Mouse (Mus musculus): ENCODE results near the gene Tacr1. TPM values are rescaled to one million over a fixed set of nuclear protein-coding genes. Genes with fewer than 3 reads are reported as not detected.

The Tacr1 gene
- total and polyA plus RNA-seq, 2 experiments from 2014 or later: not detected

- Histone ChIP-seq H3K27ac (ENCODE audit: low read depth) (no peak overlapping the region), H3K27me3 (ENCODE audit: control insufficient read depth, insufficient read depth, low read length) (no peaks in the 10 kb centered on the region), H3K9me3 (replicated peaks; ENCODE audit: control insufficient read depth, low read length) (no peaks in the 10 kb centered on the region), H3K4me3 (ENCODE audit: low read depth, low read length) (no peak overlapping the region), H3K36me3 (replicated peaks; ENCODE audit: control insufficient read depth, insufficient read depth, low read length) (no peaks in the 10 kb centered on the region), H3K4me2 (ENCODE audit: low read depth, low read length) (no peak overlapping the region), H3K4me1 (ENCODE audit: control insufficient read depth, insufficient read depth) (no peaks in the 10 kb centered on the region), H3K9ac (replicated peaks; ENCODE audit: low read depth, low read length) (no peak overlapping the region)
- no peak for DNase-seq (ENCODE audit: low spot score)
- no peak for ATAC-seq (ENCODE audit: insufficient read depth, low read depth)
- TF ChIP-seq EP300 (IDR thresholded peaks at IDR 0.05; ENCODE audit: low read depth): no peak
- TF ChIP-seq CTCF (IDR thresholded peaks at IDR 0.05; ENCODE audit: low read depth): no peak
- WGBS: 83% methylated on average over 7 of the region's 7 CpGs
Observed at GRCm38 (mm10) chr6:82457163-82457763, 55.1 kb downstream of the Tacr1 start.

DNA sequence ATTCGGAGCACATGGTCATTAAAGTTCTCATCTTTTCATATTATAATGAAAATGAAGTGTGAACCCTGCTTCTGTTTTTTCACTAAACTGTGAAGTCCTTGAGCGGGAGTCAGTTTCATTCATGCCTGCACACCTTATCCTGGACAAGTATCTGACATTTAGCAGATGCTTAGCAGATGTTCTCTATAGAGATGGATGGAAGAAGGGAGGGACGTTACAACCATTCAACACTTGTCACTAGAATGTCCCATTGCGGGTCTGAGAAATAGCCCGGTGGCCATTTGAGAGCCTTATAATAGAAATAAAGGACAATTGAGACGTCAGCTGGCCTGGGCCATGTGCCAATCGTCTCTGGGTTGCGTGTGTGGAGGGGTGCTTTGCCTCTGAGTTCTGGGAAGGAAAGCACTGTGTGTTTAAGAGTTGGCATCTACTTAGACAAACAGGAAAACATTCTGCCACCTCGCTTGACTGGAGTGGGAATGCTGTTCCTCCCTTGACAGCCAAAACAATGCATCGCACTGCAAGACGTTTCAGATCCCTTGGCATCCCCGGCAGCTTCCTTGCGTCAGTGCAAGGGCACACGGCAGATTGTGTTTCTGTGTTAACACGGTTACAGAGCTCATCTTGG, 56.7 kb downstream of the Tacr1 start:
- ATAC-seq (ENCODE audit: insufficient read depth, low read depth): no peak

DNA sequence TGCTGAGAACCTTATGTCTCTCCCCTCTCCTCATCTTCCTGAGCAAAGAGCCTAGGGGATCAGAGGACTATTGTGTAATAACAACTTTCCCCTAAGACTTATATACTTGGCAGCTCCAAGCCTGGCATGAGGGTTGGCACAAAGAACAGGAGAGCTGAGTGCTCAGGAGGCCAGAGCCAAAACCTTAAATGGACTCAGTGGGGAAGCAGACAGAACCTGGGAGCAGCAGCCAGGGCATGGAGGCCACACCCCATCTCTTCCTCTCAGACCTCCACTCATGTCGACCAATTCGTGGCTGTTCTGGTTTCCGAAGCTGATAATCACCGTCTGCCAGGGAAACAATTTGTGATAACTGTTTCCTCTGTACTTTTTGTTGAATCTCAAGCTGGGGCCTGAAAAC, 61.0 kb downstream of the Tacr1 start:
- TF ChIP-seq CTCF (IDR thresholded peaks at IDR 0.05; ENCODE audit: low read depth) (no peak), EP300 (IDR thresholded peaks at IDR 0.05; ENCODE audit: low read depth) (no peak)
- H3K4me1 ChIP-seq (ENCODE audit: control insufficient read depth, insufficient read depth): no peaks in the 10 kb centered on the region
- 17% methylated on average over 4 of the region's 4 CpGs for whole genome bisulfite sequencing
- H3K36me3 ChIP-seq (replicated peaks; ENCODE audit: control insufficient read depth, insufficient read depth, low read length): no peaks in the 10 kb centered on the region
- ATAC-seq (ENCODE audit: insufficient read depth, low read depth) (no peak), DNase-seq (ENCODE audit: low spot score) (no peak)
- no peaks in the 10 kb centered on the region for H3K9me3 ChIP-seq (replicated peaks; ENCODE audit: control insufficient read depth, low read length)
- H3K27me3 ChIP-seq (ENCODE audit: control insufficient read depth, insufficient read depth, low read length): no peaks in the 10 kb centered on the region
- no peak overlapping the region for H3K4me2 ChIP-seq (ENCODE audit: low read depth, low read length)
- no peak overlapping the region for H3K9ac ChIP-seq (replicated peaks; ENCODE audit: low read depth, low read length)
- no peak overlapping the region for H3K4me3 ChIP-seq (ENCODE audit: low read depth, low read length)
- no peak overlapping the region for H3K27ac ChIP-seq (ENCODE audit: low read depth)

More for the DNA sequence above, 56.7 kb downstream of the Tacr1 start:
- no peaks in the 10 kb centered on the region for H3K27me3 ChIP-seq (ENCODE audit: control insufficient read depth, insufficient read depth, low read length)
- no peaks in the 10 kb centered on the region for H3K36me3 ChIP-seq (replicated peaks; ENCODE audit: control insufficient read depth, insufficient read depth, low read length)
- no peak overlapping the region for H3K4me2 ChIP-seq (ENCODE audit: low read depth, low read length)
- TF ChIP-seq CTCF (IDR thresholded peaks at IDR 0.05; ENCODE audit: low read depth) (no peak), EP300 (IDR thresholded peaks at IDR 0.05; ENCODE audit: low read depth) (no peak)
- no peak overlapping the region for H3K9ac ChIP-seq (replicated peaks; ENCODE audit: low read depth, low read length)
- H3K27ac ChIP-seq (ENCODE audit: low read depth): no peak overlapping the region
- H3K4me3 ChIP-seq (ENCODE audit: low read depth, low read length): no peak overlapping the region
- no peak for DNase-seq (ENCODE audit: low spot score)
- H3K9me3 ChIP-seq (replicated peaks; ENCODE audit: control insufficient read depth, low read length): no peaks in the 10 kb centered on the region
- 52% methylated on average over 15 of the region's 15 CpGs for WGBS
- no peaks in the 10 kb centered on the region for H3K4me1 ChIP-seq (ENCODE audit: control insufficient read depth, insufficient read depth)

DNA sequence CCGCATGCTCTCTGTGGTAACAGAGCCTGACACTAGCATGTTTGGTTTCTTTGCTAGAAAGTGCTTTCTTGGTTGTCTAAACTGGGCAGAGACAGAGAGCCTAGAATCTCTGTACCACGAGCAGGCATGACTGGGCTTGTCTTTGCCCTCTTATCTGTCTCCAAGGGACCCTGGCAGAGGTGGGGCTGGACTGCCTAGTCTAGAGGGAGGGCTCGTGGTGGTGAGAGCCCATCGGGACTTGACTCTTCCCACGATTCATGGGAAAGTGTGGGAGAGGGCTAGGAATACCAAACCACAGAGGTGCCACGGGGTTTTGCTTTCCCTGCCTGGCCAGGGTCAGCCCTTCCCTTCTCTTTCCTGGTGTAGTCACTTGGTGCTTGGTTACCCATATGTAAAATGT, 72.3 kb downstream of the Tacr1 start:
- DNase-seq (ENCODE audit: low spot score) (no peak), ATAC-seq (ENCODE audit: insufficient read depth, low read depth) (no peak)
- no peaks in the 10 kb centered on the region for H3K27me3 ChIP-seq (ENCODE audit: control insufficient read depth, insufficient read depth, low read length)
- H3K4me3 ChIP-seq (ENCODE audit: low read depth, low read length): no peak overlapping the region
- H3K36me3 ChIP-seq (replicated peaks; ENCODE audit: control insufficient read depth, insufficient read depth, low read length): no peaks in the 10 kb centered on the region
- H3K9me3 ChIP-seq (replicated peaks; ENCODE audit: control insufficient read depth, low read length): no peaks in the 10 kb centered on the region
- H3K4me2 ChIP-seq (ENCODE audit: low read depth, low read length): no peak overlapping the region
- WGBS: 47% methylated on average over 6 of the region's 6 CpGs
- H3K4me1 ChIP-seq (ENCODE audit: control insufficient read depth, insufficient read depth): no peaks in the 10 kb centered on the region
- no peak overlapping the region for H3K27ac ChIP-seq (ENCODE audit: low read depth)
- TF ChIP-seq EP300 (IDR thresholded peaks at IDR 0.05; ENCODE audit: low read depth) (no peak), CTCF (IDR thresholded peaks at IDR 0.05; ENCODE audit: low read depth) (no peak)
- H3K9ac ChIP-seq (replicated peaks; ENCODE audit: low read depth, low read length): no peak overlapping the region

- WGBS: 86% methylated on average over 1 of the region's 1 CpGs
- Histone ChIP-seq H3K36me3 (replicated peaks; ENCODE audit: control insufficient read depth, insufficient read depth, low read length) (no peaks in the 10 kb centered on the region), H3K27me3 (ENCODE audit: control insufficient read depth, insufficient read depth, low read length) (no peaks in the 10 kb centered on the region), H3K9me3 (replicated peaks; ENCODE audit: control insufficient read depth, low read length) (no peaks in the 10 kb centered on the region), H3K4me3 (ENCODE audit: low read depth, low read length) (no peak overlapping the region), H3K9ac (replicated peaks; ENCODE audit: low read depth, low read length) (no peak overlapping the region), H3K27ac (ENCODE audit: low read depth) (no peak overlapping the region), H3K4me2 (ENCODE audit: low read depth, low read length) (no peak overlapping the region), H3K4me1 (ENCODE audit: control insufficient read depth, insufficient read depth) (no peaks in the 10 kb centered on the region)
- no peak for DNase-seq (ENCODE audit: low spot score)
- ATAC-seq (ENCODE audit: insufficient read depth, low read depth): no peak
- TF ChIP-seq EP300 (IDR thresholded peaks at IDR 0.05; ENCODE audit: low read depth) (no peak), CTCF (IDR thresholded peaks at IDR 0.05; ENCODE audit: low read depth) (no peak)
Observed at GRCm38 (mm10) chr6:82483842-82484241, 81.7 kb downstream of the Tacr1 start.

- Histone ChIP-seq H3K4me1 (ENCODE audit: control insufficient read depth, insufficient read depth) (no peaks in the 10 kb centered on the region), H3K9me3 (replicated peaks; ENCODE audit: control insufficient read depth, low read length) (0 out of 2 replicates have a peak, but pooled peaks cover 3% of the 10 kb centered on the region), H3K27me3 (ENCODE audit: control insufficient read depth, insufficient read depth, low read length) (no peaks in the 10 kb centered on the region), H3K9ac (replicated peaks; ENCODE audit: low read depth, low read length) (no peak overlapping the region), H3K36me3 (replicated peaks; ENCODE audit: control insufficient read depth, insufficient read depth, low read length) (no peaks in the 10 kb centered on the region), H3K4me3 (ENCODE audit: low read depth, low read length) (no peak overlapping the region), H3K4me2 (ENCODE audit: low read depth, low read length) (no peak overlapping the region), H3K27ac (ENCODE audit: low read depth) (no peak overlapping the region)
- no peak for ATAC-seq (ENCODE audit: insufficient read depth, low read depth)
- DNase-seq (ENCODE audit: low spot score): no peak
- TF ChIP-seq CTCF (IDR thresholded peaks at IDR 0.05; ENCODE audit: low read depth) (no peak), EP300 (IDR thresholded peaks at IDR 0.05; ENCODE audit: low read depth) (no peak)
- 60% methylated on average over 6 of the region's 6 CpGs for WGBS
Observed at GRCm38 (mm10) chr6:82494481-82494880, 92.3 kb downstream of the Tacr1 start.

All from heart, postnatal 0 days (tissue).